Mouse (Mus musculus): ENCODE data around the gene Gm28710. TPM values are rescaled to one million over a fixed set of nuclear protein-coding genes. Genes with fewer than 3 reads are reported as not detected.

The Gm28710 gene
- polyA plus RNA-seq (2012; rRNA removed; ENCODE audit: low replicate concordance) = 0.02 and 0.04 TPM in 2 replicates

GRCm38 (mm10) chr5:16791243-16791860 lies at the start of gene Gm28710:
Gene Gm28710, plus strand, starts transcription at chr5:16791810.

Other genes starting within 250 kb of the Gm28710 start
- 0.13 and 0.16 TPM in 2 replicates for gene Hgf, start 238.3 kb upstream of the Gm28710 start, polyA plus RNA-seq (2012; rRNA removed; ENCODE audit: low replicate concordance)

All from duodenum, adult 2 months (tissue).